Mouse (Mus musculus) heart, embryonic 12.5 days (tissue): Measurements from ENCODE around the gene Mtus2. TPM values are rescaled to one million over a fixed set of nuclear protein-coding genes. Genes with fewer than 3 reads are reported as not detected.
A peak's percentile ranks its signal among the peaks of the same experiment; 100 is the strongest.

ENCODE experiments used
- ATAC-seq: fragments of 200-750 bp; cut with Nextera tagmentation; 2 replicates; pipeline ENCODE4 v1.8.0; 2017; ENCODE audit warnings: moderate TSS enrichment, moderate library complexity; ENCODE audit not compliant: insufficient number of reproducible peaks, low FRiP score
- H3K27ac ChIP-seq: fragments of 300-500 bp; sonication (generic); 2 replicates; pipeline ENCODE4 v1.5.1; 2016; ENCODE audit warnings: mild to moderate bottlenecking, moderate library complexity; ENCODE audit not compliant: poor library complexity, severe bottlenecking
- H3K27me3 ChIP-seq: fragments of 300-500 bp; sonication (generic); replicated peaks from 2 replicates; pipeline ENCODE4 v1.6.1; 2016; ENCODE audit warnings: mild to moderate bottlenecking, moderate library complexity
- H3K36me3 ChIP-seq: fragments of 300-500 bp; sonication (generic); 2 replicates; pipeline ENCODE4 v1.6.1; 2016; ENCODE audit warnings: mild to moderate bottlenecking, moderate library complexity
- H3K4me1 ChIP-seq: fragments of 300-500 bp; sonication (generic); replicated peaks from 2 replicates; pipeline ENCODE4 v1.6.1; 2016; ENCODE audit warnings: mild to moderate bottlenecking
- H3K4me2 ChIP-seq: fragments of 300-500 bp; sonication (generic); 2 replicates; pipeline ENCODE4 v1.6.1; 2016; ENCODE audit warnings: mild to moderate bottlenecking, moderate library complexity
- H3K4me3 ChIP-seq: fragments of 300-500 bp; sonication (generic); 2 replicates; pipeline ENCODE4 v1.5.1; 2016; ENCODE audit warnings: mild to moderate bottlenecking
- H3K9ac ChIP-seq: fragments of 300-500 bp; sonication (generic); 2 replicates; pipeline ENCODE4 v1.6.1; 2016; ENCODE audit warnings: mild to moderate bottlenecking, moderate library complexity
- H3K9me3 ChIP-seq: fragments of 300-500 bp; sonication (generic); replicated peaks from 2 replicates; pipeline ENCODE4 v1.6.1; 2016; ENCODE audit warnings: mild to moderate bottlenecking, moderate library complexity
- whole genome bisulfite sequencing: fragments of 180-500 bp; shearing (Covaris S2); methylation state at CpG from one replicate; pipeline ENCODE4 v1.1.7; 2016; 5-methylcytosine and 5-hydroxymethylcytosine counted together
- polyA plus RNA-seq: library from polyadenylated mRNA; unstranded; fragments of >200 nt; fragmentation: Nextera tagmentation; extraction: Ambion mirVana; gene quantifications from 2 replicates; pipeline ENCODE4 v1.2.1, GENCODE M21; 2016

The Mtus2 gene
- polyA plus RNA-seq, 1 experiment from 2014 or later: 104 TPM

DNA sequence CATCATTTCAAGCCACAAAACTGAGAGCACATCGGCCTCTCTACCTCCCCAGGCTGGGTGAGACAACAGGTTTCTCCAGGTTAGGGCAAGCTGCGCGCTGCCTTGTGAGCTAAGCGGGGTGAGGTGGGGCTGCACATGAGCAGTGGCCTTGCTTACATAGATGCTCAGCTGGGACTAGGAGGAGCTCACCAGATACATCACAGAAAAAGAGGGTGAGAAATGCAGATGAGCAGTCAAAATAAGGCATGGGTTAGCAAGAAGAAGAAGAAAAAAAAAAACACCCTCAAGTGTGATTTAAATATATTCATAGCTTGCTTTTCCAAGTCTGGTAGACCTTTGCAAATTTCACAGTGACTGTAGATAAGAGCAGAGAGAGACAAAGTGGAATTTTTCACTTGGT lies 254.7 kb downstream of the Mtus2 start:
- no peaks in the 10 kb centered on the region for H3K27me3 ChIP-seq
- no peak overlapping the region for H3K27ac ChIP-seq
- no peak overlapping the region for H3K9ac ChIP-seq
- no peak for ATAC-seq
- H3K36me3 ChIP-seq: no peaks in the 10 kb centered on the region
- no peak overlapping the region for H3K4me3 ChIP-seq
- 87% methylated on average over 4 of the region's 4 CpGs for WGBS
- H3K4me2 ChIP-seq: no peak overlapping the region
- no peaks in the 10 kb centered on the region; the same call in 1 of the 2 replicates for H3K9me3 ChIP-seq
- no peaks in the 10 kb centered on the region for H3K4me1 ChIP-seq

DNA sequence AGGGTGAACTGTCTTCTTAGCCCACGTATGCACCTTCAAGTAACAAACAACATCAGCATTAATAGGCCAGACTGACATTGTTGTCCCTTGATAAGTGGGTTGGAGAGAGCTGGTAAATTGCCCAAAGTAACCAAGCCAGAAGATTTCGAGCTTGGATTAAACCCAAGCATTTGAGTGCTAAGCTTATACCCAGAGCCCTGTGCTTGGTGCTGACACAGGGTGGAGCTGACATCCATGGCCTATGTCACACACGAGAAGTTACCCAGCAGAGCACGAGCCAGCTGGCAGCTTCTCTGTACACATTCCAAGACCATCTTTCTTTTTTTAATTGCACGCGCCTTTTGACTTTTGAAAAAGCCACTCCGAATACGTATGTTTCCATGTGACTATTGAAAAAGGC lies 259.7 kb downstream of the Mtus2 start:
- Histone ChIP-seq H3K4me3 (no peak overlapping the region), H3K9me3 (peaks cover 4% of the 10 kb centered on the region)
- 84% methylated on average over 8 of the region's 8 CpGs for WGBS

DNA sequence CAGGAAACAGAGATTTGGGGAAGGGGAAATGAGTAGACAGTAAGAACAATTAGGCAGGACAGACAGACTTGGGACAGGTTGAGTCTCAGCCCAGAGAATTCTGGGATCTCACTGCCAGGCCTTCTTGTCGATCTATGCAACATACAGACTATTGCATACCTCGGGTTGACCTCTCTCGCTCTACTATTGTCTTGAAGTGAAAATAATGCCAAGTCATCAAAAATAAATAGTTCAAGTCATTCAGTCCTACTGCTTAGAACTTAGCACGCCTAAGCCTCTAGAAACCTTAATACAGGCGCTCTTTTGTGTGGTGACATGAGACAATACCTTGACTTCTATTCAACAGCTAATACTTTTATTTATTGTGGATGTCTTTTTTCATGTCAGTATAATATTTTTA lies 265.8 kb downstream of the Mtus2 start:
- Histone ChIP-seq H3K27me3 (no peaks in the 10 kb centered on the region), H3K4me3 (no peak overlapping the region), H3K4me1 (no peaks in the 10 kb centered on the region), H3K36me3 (no peaks in the 10 kb centered on the region), H3K4me2 (no peak overlapping the region), H3K27ac (no peak overlapping the region), H3K9me3 (peaks cover 4% of the 10 kb centered on the region; the same call in 1 of the 2 replicates), H3K9ac (no peak overlapping the region)
- ATAC-seq: no peak
- WGBS: 79% methylated on average over 5 of the region's 5 CpGs

More for the DNA sequence above, 259.7 kb downstream of the Mtus2 start:
- H3K9ac ChIP-seq: no peak overlapping the region
- no peaks in the 10 kb centered on the region for H3K27me3 ChIP-seq
- no peaks in the 10 kb centered on the region for H3K36me3 ChIP-seq
- ATAC-seq: no peak
- no peak overlapping the region for H3K27ac ChIP-seq
- H3K4me2 ChIP-seq: no peak overlapping the region
- no peaks in the 10 kb centered on the region for H3K4me1 ChIP-seq

DNA sequence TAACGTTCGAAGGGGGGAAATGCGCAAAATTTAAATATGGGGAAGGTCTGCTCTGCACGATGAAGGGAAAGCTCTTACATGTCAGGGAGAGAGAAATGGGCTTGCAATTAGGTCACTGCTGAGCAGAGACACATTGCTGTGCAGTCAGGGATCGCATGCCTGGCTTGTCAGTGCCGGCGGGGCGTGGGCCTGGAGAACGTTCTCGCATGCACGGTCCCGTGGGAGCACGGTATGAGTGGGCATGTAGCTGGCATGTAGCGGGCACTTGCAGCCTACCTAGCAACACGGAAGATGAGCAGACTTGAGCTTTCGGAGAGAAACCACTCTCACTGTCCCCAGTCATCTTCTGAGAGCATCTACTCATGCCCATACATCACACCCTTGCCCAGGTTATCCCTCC lies 266.9 kb downstream of the Mtus2 start:
- Histone ChIP-seq H3K4me3 (no peak overlapping the region), H3K27me3 (no peaks in the 10 kb centered on the region), H3K4me1 (no peaks in the 10 kb centered on the region), H3K9me3 (peaks cover 4% of the 10 kb centered on the region; the same call in 1 of the 2 replicates), H3K36me3 (no peaks in the 10 kb centered on the region), H3K4me2 (no peak overlapping the region), H3K27ac (no peak overlapping the region), H3K9ac (no peak overlapping the region)
- no peak for ATAC-seq
- WGBS: 86% methylated on average over 16 of the region's 16 CpGs

DNA sequence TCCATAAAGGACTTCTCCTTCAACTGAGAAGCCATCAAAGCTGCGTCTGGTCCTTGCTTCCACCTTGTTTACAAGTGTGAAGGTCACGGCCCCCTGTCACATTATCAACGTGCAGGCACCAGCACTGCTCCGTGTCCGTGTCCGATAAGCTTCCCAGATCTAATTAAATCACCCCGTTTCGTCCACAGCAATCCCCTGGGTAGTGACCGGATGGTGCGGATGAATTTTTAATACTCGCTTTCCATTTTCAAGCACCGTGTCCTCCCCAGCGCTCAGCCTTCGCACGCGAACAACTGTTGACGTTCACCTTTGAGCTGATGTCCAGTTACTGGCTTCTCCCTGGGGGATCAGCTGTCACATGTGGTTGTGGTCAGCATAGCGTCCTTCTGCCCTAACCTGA lies 276.6 kb downstream of the Mtus2 start:
- Histone ChIP-seq H3K9ac (no peak overlapping the region), H3K4me2 (no peak overlapping the region), H3K27ac (no peak overlapping the region), H3K4me3 (no peak overlapping the region), H3K27me3 (0 out of 2 replicates have a peak, but pooled peaks cover 5% of the 10 kb centered on the region), H3K9me3 (no peaks in the 10 kb centered on the region), H3K36me3 (no peaks in the 10 kb centered on the region), H3K4me1 (no peaks in the 10 kb centered on the region)
- no peak for ATAC-seq
- 83% methylated on average over 18 of the region's 18 CpGs for WGBS

DNA sequence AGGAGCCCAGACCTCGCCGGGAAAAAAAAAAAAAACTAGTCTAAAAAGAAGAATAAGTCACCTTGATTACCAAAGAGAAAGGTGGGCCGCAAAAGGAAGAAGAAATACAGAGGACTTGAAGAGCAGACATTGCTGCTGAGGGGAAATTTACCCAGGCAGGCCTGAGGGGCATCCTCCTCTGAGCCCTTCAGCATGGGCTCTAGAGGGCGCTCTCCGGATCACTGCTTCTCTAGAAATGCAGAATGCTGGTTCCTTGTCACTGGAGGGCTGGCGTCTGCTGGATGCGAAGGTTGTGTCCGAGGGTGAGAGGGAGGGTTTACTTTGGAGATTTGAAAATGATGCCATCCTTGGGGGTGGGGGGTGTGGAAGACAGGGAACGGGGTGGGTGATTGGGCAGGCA lies 279.5 kb downstream of the Mtus2 start:
- Histone ChIP-seq H3K36me3 (no peaks in the 10 kb centered on the region), H3K9ac (no peak overlapping the region), H3K27me3 (0 out of 2 replicates have a peak, but pooled peaks cover 5% of the 10 kb centered on the region), H3K4me3 (no peak overlapping the region), H3K9me3 (0 out of 2 replicates have a peak, but pooled peaks cover 4% of the 10 kb centered on the region), H3K4me1 (no peaks in the 10 kb centered on the region), H3K4me2 (no peak overlapping the region), H3K27ac (no peak overlapping the region)
- 47% methylated on average over 9 of the region's 9 CpGs for WGBS
- ATAC-seq: no peak

DNA sequence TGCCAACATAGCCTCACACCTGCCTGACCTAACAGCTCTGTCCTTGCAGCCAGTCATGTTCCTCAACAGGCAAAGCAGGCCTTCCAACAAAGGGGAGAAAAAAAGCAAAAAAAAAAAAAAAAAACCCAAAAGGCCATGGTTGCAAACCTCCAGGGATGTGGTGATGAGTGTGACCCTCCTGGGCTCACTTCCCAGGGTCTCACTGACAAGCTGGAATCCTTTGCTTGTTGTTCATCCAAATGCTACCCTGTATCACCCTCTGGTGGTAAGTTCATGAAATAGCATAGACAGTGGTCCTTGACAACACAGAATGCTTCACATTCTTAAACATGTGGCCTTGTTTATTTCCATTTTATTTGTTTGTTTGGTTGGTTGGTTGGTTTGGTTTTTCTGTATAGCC lies 281.9 kb downstream of the Mtus2 start:
- H3K27ac ChIP-seq: no peak overlapping the region
- H3K9me3 ChIP-seq: 0 out of 2 replicates have a peak, but pooled peaks cover 4% of the 10 kb centered on the region
- no peak overlapping the region for H3K4me3 ChIP-seq
- no peaks in the 10 kb centered on the region for H3K4me1 ChIP-seq
- no peak overlapping the region for H3K4me2 ChIP-seq
- no peak overlapping the region for H3K9ac ChIP-seq
- no peak for ATAC-seq
- 0 out of 2 replicates have a peak, but pooled peaks cover 5% of the 10 kb centered on the region for H3K27me3 ChIP-seq
- H3K36me3 ChIP-seq: no peaks in the 10 kb centered on the region

DNA sequence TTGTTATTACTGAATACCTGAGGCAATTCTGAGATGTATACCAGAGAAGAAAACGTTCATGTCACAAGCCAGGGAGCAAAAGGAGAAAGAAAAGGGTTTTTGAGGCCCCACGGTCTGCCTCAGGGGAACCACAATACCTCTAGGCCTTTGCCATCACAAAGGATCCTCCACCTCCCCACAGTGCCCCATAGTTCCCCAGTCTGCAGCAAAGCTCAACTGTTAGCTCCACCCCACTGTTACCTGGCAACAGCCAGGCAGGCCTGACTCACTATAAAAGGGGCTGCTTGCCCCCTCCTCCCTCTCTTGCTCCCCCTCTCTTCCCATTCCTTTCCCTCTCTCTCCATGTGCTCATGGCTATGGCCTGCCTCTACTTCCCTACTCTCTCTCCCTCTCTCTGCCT lies 282.6 kb downstream of the Mtus2 start:
- WGBS: 42% methylated on average over 2 of the region's 2 CpGs
- no peak overlapping the region for H3K4me2 ChIP-seq
- no peaks in the 10 kb centered on the region for H3K4me1 ChIP-seq
- no peak overlapping the region for H3K27ac ChIP-seq
- no peaks in the 10 kb centered on the region for H3K36me3 ChIP-seq
- 0 out of 2 replicates have a peak, but pooled peaks cover 5% of the 10 kb centered on the region for H3K27me3 ChIP-seq
- peaks cover 8% of the 10 kb centered on the region; the same call in 1 of the 2 replicates for H3K9me3 ChIP-seq
- ATAC-seq: no peak
- H3K4me3 ChIP-seq: no peak overlapping the region
- H3K9ac ChIP-seq: no peak overlapping the region

DNA sequence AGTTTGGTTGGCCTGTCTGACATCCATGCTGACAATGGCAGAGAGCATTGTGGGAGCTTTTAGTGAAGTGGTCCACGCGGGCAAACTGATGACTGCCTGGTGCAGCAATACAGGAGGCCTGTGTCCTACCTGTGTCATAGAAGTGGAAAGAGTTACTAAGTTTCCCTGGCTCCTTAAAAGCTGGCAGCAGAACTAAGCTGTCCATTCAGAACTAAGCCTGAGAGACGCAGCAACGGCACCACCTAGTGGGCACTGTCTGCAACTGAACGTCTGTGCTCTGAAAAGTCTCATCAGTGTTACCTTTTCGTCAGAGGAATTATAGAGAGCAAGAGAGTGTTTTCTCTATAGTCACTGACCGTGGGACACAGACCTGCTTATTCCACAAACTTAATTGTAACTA lies 284.8 kb downstream of the Mtus2 start:
- H3K9ac ChIP-seq: no peak overlapping the region
- no peaks in the 10 kb centered on the region for H3K4me1 ChIP-seq
- peaks cover 16% of the 10 kb centered on the region for H3K9me3 ChIP-seq
- WGBS: 8% methylated on average over 7 of the region's 7 CpGs
- no peak overlapping the region for H3K27ac ChIP-seq
- H3K36me3 ChIP-seq: no peaks in the 10 kb centered on the region
- H3K4me3 ChIP-seq: no peak overlapping the region
- ATAC-seq: no peak
- no peak overlapping the region for H3K4me2 ChIP-seq
- H3K27me3 ChIP-seq: 0 out of 2 replicates have a peak, but pooled peaks cover 5% of the 10 kb centered on the region

DNA sequence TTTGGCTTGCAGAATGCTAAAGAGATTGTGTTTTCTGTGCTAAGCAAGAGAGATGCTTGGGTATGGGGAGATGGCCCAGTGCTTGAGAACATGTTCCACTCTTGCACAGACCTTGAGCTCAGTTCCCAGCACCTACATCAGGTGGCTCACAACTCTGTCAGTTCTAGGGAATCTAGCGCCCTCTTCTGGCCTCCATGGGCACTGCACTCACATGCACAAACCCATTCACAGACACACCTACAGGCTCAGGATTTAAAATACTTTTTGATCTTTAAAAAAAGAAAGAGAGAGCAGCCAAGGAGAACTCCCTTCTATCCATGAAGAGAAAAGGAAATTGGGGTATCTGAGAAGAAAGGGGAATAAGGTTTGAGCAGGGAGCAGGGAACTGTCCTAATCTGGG lies 287.4 kb downstream of the Mtus2 start:
- H3K9me3 ChIP-seq: peaks cover 16% of the 10 kb centered on the region
- 29% methylated on average over 1 of the region's 1 CpGs for WGBS
- no peak overlapping the region for H3K27ac ChIP-seq
- H3K36me3 ChIP-seq: no peaks in the 10 kb centered on the region
- no peak overlapping the region for H3K9ac ChIP-seq
- peaks cover 11% of the 10 kb centered on the region; the same call in 1 of the 2 replicates for H3K4me1 ChIP-seq
- H3K27me3 ChIP-seq: no peaks in the 10 kb centered on the region
- H3K4me3 ChIP-seq: no peak overlapping the region
- no peak for ATAC-seq
- no peak overlapping the region for H3K4me2 ChIP-seq

DNA sequence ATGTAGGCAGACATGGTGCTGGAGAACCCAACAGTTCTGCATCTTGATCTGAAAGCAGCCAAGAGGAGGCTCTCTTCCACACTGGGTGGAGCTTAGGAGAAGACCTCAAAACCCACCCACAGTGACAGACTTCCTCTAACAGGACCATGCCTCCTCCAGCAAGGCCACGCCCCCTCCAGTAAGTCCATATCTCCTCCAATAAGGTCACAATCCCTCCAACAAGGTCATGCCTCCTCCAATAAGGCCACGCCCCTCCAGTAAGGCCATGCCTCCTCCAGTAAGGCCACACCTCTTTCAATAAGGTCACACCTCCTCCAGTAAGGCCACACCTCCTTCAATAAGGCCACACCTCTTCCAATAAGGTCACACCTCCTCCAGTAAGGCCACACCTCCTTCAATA lies 288.3 kb downstream of the Mtus2 start:
- H3K4me2 ChIP-seq: no peak overlapping the region
- no peaks in the 10 kb centered on the region for H3K36me3 ChIP-seq
- H3K27me3 ChIP-seq: no peaks in the 10 kb centered on the region
- H3K27ac ChIP-seq: no peak overlapping the region
- 85% methylated on average over 2 of the region's 2 CpGs for WGBS
- no peak overlapping the region for H3K9ac ChIP-seq
- H3K4me3 ChIP-seq: no peak overlapping the region
- peaks cover 16% of the 10 kb centered on the region for H3K9me3 ChIP-seq
- H3K4me1 ChIP-seq: peaks cover 11% of the 10 kb centered on the region; the same call in 1 of the 2 replicates
- ATAC-seq: no peak

DNA sequence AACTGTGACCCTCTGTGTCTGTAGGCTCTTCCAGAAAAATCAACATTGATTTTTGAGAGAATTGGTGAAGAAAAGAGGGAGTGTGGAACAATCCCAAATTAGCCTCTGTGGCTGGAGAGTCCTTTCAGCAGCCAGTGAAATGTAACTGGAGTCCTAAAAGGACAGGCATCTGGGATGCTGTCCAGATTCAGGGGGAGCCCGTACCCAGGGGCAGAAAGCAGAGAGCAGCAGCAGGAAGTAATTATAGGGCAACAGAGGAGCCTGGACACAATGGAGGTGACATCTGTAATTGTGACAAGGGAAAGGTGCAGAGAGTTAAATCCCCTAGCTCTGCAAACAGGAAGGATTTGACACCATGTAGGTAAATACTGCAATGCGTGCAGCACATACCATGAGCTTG lies 291.1 kb downstream of the Mtus2 start:
- no peaks in the 10 kb centered on the region for H3K27me3 ChIP-seq
- peaks cover 20% of the 10 kb centered on the region for H3K9me3 ChIP-seq
- H3K36me3 ChIP-seq: no peaks in the 10 kb centered on the region
- no peak for ATAC-seq
- no peak overlapping the region for H3K4me2 ChIP-seq
- WGBS: 31% methylated on average over 2 of the region's 2 CpGs
- H3K9ac ChIP-seq: no peak overlapping the region
- peaks cover 22% of the 10 kb centered on the region for H3K4me1 ChIP-seq
- no peak overlapping the region for H3K4me3 ChIP-seq
- peak overlapping the region; percentile 24; the same call in 1 of the 2 replicates for H3K27ac ChIP-seq
